In genomic region chr5:110873160-110873559, GRCm38 (mm10) we compare ENCODE assay signal across 17 mouse cellular contexts. TPM values are rescaled to one million over a fixed set of nuclear protein-coding genes. Genes with fewer than 3 reads are reported as not detected.
DNase-seq lines count a peak whose midpoint lies in the region; ATAC-seq and TF ChIP-seq lines count a peak whose summit lies in the region.
"Had no signal": no experiment of that assay in that cellular context is flagged by ENCODE, and none has a peak within 500 bp of the region (broad histone marks: within the 10 kb centered on the region; RNA-seq: fewer than 3 reads in every experiment).

No protein-coding gene starts in this region.

- H3K27me3 ChIP-seq in midbrain, embryonic 12.5 days = no peaks in the 10 kb centered on the region
- H3K27me3 ChIP-seq in midbrain, embryonic 10.5 days (ENCODE audit: low read depth, poor library complexity, severe bottlenecking) = no peaks in the 10 kb centered on the region; the same call in 1 of the 2 replicates
- no peaks in the 10 kb centered on the region for H3K27me3 ChIP-seq in forebrain, embryonic 16.5 days (replicated peaks; ENCODE audit: control insufficient read depth, insufficient read depth, low read length)
- H3K27me3 ChIP-seq in midbrain, embryonic 14.5 days (ENCODE audit: control insufficient read depth, insufficient read depth, low read length) = no peaks in the 10 kb centered on the region
- no peaks in the 10 kb centered on the region for H3K27me3 ChIP-seq in thymus, adult 2 months (ENCODE audit: control insufficient read depth, insufficient read depth, low read length)
- H3K27me3 ChIP-seq: embryonic facial prominence, embryonic 12.5 days; lung, embryonic 15.5 days had no signal

- no peak for TF ChIP-seq CTCF in thymus, adult 2 months (IDR thresholded peaks at IDR 0.05; ENCODE audit: borderline replicate concordance, control insufficient read depth, extremely low read depth, insufficient read depth, low read length, poor library complexity)

- 54% methylated on average over 6 of the region's 6 CpGs for WGBS in midbrain, embryonic 12.5 days
- 76% methylated on average over 6 of the region's 6 CpGs for WGBS in midbrain, embryonic 10.5 days
- 38% methylated on average over 6 of the region's 6 CpGs for WGBS in forebrain, embryonic 16.5 days
- WGBS in midbrain, embryonic 14.5 days = 41% methylated on average over 6 of the region's 6 CpGs
- WGBS in thymus, adult 2 months = 97% methylated on average over 6 of the region's 6 CpGs

- peak overlapping the region; percentile 58 for H3K27ac ChIP-seq in midbrain, embryonic 12.5 days (replicated peaks)
- H3K27ac ChIP-seq in midbrain, embryonic 10.5 days (replicated peaks) = no peak overlapping the region; the same call in 1 of the 2 replicates
- no peak overlapping the region for H3K27ac ChIP-seq in forebrain, embryonic 16.5 days (ENCODE audit: low read length)
- peak overlapping the region; percentile 76 for H3K27ac ChIP-seq in midbrain, embryonic 14.5 days (replicated peaks; ENCODE audit: low read depth, low read length)
- H3K27ac ChIP-seq in thymus, adult 2 months (ENCODE audit: control insufficient read depth, insufficient read depth, low read length) = no peak overlapping the region
- H3K27ac ChIP-seq: embryonic facial prominence, embryonic 12.5 days; kidney, postnatal 0 days; liver, embryonic 14.5 days; lung, embryonic 15.5 days had no signal

- no peak overlapping the region for H3K4me3 ChIP-seq in midbrain, embryonic 12.5 days
- no peak overlapping the region for H3K4me3 ChIP-seq in midbrain, embryonic 10.5 days
- H3K4me3 ChIP-seq in forebrain, embryonic 16.5 days (replicated peaks; ENCODE audit: low read length) = no peak overlapping the region
- no peak overlapping the region for H3K4me3 ChIP-seq in midbrain, embryonic 14.5 days (replicated peaks; ENCODE audit: low read depth, low read length)
- H3K4me3 ChIP-seq in thymus, adult 2 months (ENCODE audit: control insufficient read depth, insufficient read depth, low read length) = no peak overlapping the region
- H3K4me3 ChIP-seq: embryonic facial prominence, embryonic 12.5 days; erythroblast, embryonic 14.5 days; lung, embryonic 15.5 days had no signal

- no peak overlapping the region for H3K9ac ChIP-seq in midbrain, embryonic 12.5 days (replicated peaks)
- H3K9ac ChIP-seq in forebrain, embryonic 16.5 days (replicated peaks; ENCODE audit: low read depth, low read length) = no peak overlapping the region
- H3K9ac ChIP-seq in midbrain, embryonic 14.5 days (replicated peaks; ENCODE audit: low read length) = 0 out of 2 replicates have a peak overlapping the region, but pooled peaks have one; percentile 4
- H3K9ac ChIP-seq: embryonic facial prominence, embryonic 12.5 days; liver, embryonic 14.5 days; lung, embryonic 15.5 days had no signal

- TF ChIP-seq POLR2A in thymus, adult 2 months (IDR thresholded peaks at IDR 0.05; ENCODE audit: control insufficient read depth, extremely low read depth, insufficient read depth, low read length, poor library complexity) = no peak

- ATAC-seq in midbrain, embryonic 12.5 days (ENCODE audit: low FRiP score, low read depth) = no peak
- ATAC-seq in forebrain, embryonic 16.5 days = peak; percentile 29; the same call in 1 of the 2 replicates
- ATAC-seq in midbrain, embryonic 14.5 days (ENCODE audit: low FRiP score, low TSS enrichment) = no peak

- no peaks in the 10 kb centered on the region for H3K9me3 ChIP-seq in midbrain, embryonic 12.5 days
- H3K9me3 ChIP-seq in midbrain, embryonic 10.5 days (replicated peaks) = no peaks in the 10 kb centered on the region
- no peaks in the 10 kb centered on the region for H3K9me3 ChIP-seq in forebrain, embryonic 16.5 days (ENCODE audit: control insufficient read depth, low read length)
- no peaks in the 10 kb centered on the region for H3K9me3 ChIP-seq in midbrain, embryonic 14.5 days (ENCODE audit: control insufficient read depth, low read length)
- H3K9me3 ChIP-seq: embryonic facial prominence, embryonic 12.5 days; lung, embryonic 15.5 days had no signal

- DNase-seq in midbrain, embryonic 10.5 days (ENCODE audit: low spot score) = no peak
- DNase-seq in midbrain, embryonic 14.5 days = peak; percentile 79
- no peak for DNase-seq in testis, postnatal 10 days (ENCODE audit: low spot score)
- no peak for DNase-seq in thymus, adult 2 months
- no peak for DNase-seq in cerebellum, adult 9-10 months
- DNase-seq: cerebellum, adult 9-11 months; gastrocnemius, postnatal 14 days; kidney, adult 11 months; lung, postnatal 4 days; thymus, adult 18-20 months had no signal

- peaks cover 18% of the 10 kb centered on the region for H3K4me1 ChIP-seq in midbrain, embryonic 12.5 days
- H3K4me1 ChIP-seq in midbrain, embryonic 10.5 days = peaks cover 30% of the 10 kb centered on the region
- peaks cover 20% of the 10 kb centered on the region for H3K4me1 ChIP-seq in forebrain, embryonic 16.5 days (replicated peaks; ENCODE audit: control insufficient read depth, insufficient read depth, low read length)
- H3K4me1 ChIP-seq in midbrain, embryonic 14.5 days (ENCODE audit: control insufficient read depth, insufficient read depth, low read length) = peaks cover 20% of the 10 kb centered on the region; the same call in 1 of the 2 replicates
- no peaks in the 10 kb centered on the region for H3K4me1 ChIP-seq in thymus, adult 2 months (replicated peaks; ENCODE audit: control insufficient read depth, insufficient read depth, low read length)
- H3K4me1 ChIP-seq: lung, embryonic 15.5 days had no signal

- no peak overlapping the region for H3K4me2 ChIP-seq in midbrain, embryonic 12.5 days (replicated peaks)
- 0 out of 2 replicates have a peak overlapping the region, but pooled peaks have one; percentile 6 for H3K4me2 ChIP-seq in forebrain, embryonic 16.5 days (ENCODE audit: low read length)
- peak overlapping the region; percentile 30; the same call in 1 of the 2 replicates for H3K4me2 ChIP-seq in midbrain, embryonic 14.5 days (ENCODE audit: low read length)
- H3K4me2 ChIP-seq: embryonic facial prominence, embryonic 12.5 days; lung, embryonic 15.5 days had no signal

- H3K36me3 ChIP-seq in midbrain, embryonic 12.5 days = no peaks in the 10 kb centered on the region
- H3K36me3 ChIP-seq in midbrain, embryonic 10.5 days = peaks cover 69% of the 10 kb centered on the region
- no peaks in the 10 kb centered on the region for H3K36me3 ChIP-seq in forebrain, embryonic 16.5 days (ENCODE audit: control insufficient read depth, insufficient read depth)
- H3K36me3 ChIP-seq in midbrain, embryonic 14.5 days (ENCODE audit: control insufficient read depth, insufficient read depth, low read length) = no peaks in the 10 kb centered on the region
- no peaks in the 10 kb centered on the region for H3K36me3 ChIP-seq in thymus, adult 2 months (ENCODE audit: control insufficient read depth, insufficient read depth, low read length)

RNA-seq across cellular contexts. Expression of gene Ttc28, which starts 6.4 kb away (rescaled TPM):
- polyA plus RNA-seq in midbrain, embryonic 12.5 days (2016; fragmentation: Nextera tagmentation; extraction: Ambion mirVana) = 24.7 and 24.8 TPM in 2 replicates
- polyA plus RNA-seq in midbrain, embryonic 10.5 days (2016; fragmentation: Nextera tagmentation; extraction: Ambion mirVana) = 9.4 and 14.9 TPM in 2 replicates
- polyA plus RNA-seq in forebrain, embryonic 16.5 days (2015; fragmentation: Nextera tagmentation; extraction: Ambion mirVana) = 40.5 and 47.3 TPM in 2 replicates
- polyA plus RNA-seq in midbrain, embryonic 14.5 days (2014; fragmentation: Nextera tagmentation; extraction: Ambion mirVana) = 29.9 and 30.9 TPM in 2 replicates
- polyA plus RNA-seq in thymus, adult 2 months (2012; rRNA removed) = 4.8 and 5.8 TPM in 2 replicates

RNA-seq across cellular contexts. Expression of gene Chek2, which starts 33.4 kb away (rescaled TPM):
- polyA plus RNA-seq in midbrain, embryonic 12.5 days (2016; fragmentation: Nextera tagmentation; extraction: Ambion mirVana) = 24.2 and 28.7 TPM in 2 replicates
- polyA plus RNA-seq in midbrain, embryonic 10.5 days (2016; fragmentation: Nextera tagmentation; extraction: Ambion mirVana) = 39.5 and 44.3 TPM in 2 replicates
- 13.5 and 13.7 TPM in 2 replicates for polyA plus RNA-seq in forebrain, embryonic 16.5 days (2015; fragmentation: Nextera tagmentation; extraction: Ambion mirVana)
- 2.5 and 5.9 TPM in 2 replicates for polyA plus RNA-seq in midbrain, embryonic 14.5 days (2014; fragmentation: Nextera tagmentation; extraction: Ambion mirVana)
- 16.1 and 16.3 TPM in 2 replicates for polyA plus RNA-seq in thymus, adult 2 months (2012; rRNA removed)

RNA-seq across cellular contexts. Expression of gene Hscb, which starts 33.6 kb away (rescaled TPM):
- polyA plus RNA-seq in midbrain, embryonic 12.5 days (2016; fragmentation: Nextera tagmentation; extraction: Ambion mirVana) = 20.5 and 21.6 TPM in 2 replicates
- 26.9 and 28.1 TPM in 2 replicates for polyA plus RNA-seq in midbrain, embryonic 10.5 days (2016; fragmentation: Nextera tagmentation; extraction: Ambion mirVana)
- polyA plus RNA-seq in forebrain, embryonic 16.5 days (2015; fragmentation: Nextera tagmentation; extraction: Ambion mirVana) = 9.4 and 12.1 TPM in 2 replicates
- 8.1 and 8.9 TPM in 2 replicates for polyA plus RNA-seq in midbrain, embryonic 14.5 days (2014; fragmentation: Nextera tagmentation; extraction: Ambion mirVana)
- polyA plus RNA-seq in thymus, adult 2 months (2012; rRNA removed) = 20.6 and 23.1 TPM in 2 replicates

Comparison
In these comparisons a context has a peak if more than half of its experiments do, and no peak if none do; other contexts are left out.
1. H3K27ac ChIP-seq: peak in midbrain, embryonic 12.5 days (single experiment) and midbrain, embryonic 14.5 days (single experiment); none in midbrain, embryonic 10.5 days (single experiment), forebrain, embryonic 16.5 days (single experiment) and thymus, adult 2 months (single experiment).